8 mouse cellular contexts compared by ENCODE assay signal in genomic region chr11:80086844-80087243, GRCm38 (mm10). TPM values are rescaled to one million over a fixed set of nuclear protein-coding genes. Genes with fewer than 3 reads are reported as not detected.
DNase-seq lines count a peak whose midpoint lies in the region; ATAC-seq lines count a peak whose summit lies in the region.

No protein-coding gene starts in this region.

- H3K4me3 ChIP-seq in kidney, embryonic 16.5 days (ENCODE audit: low read length) = no peak overlapping the region
- no peak overlapping the region for H3K4me3 ChIP-seq in neural tube, embryonic 11.5 days (ENCODE audit: low read depth, low read length)

- H3K36me3 ChIP-seq in kidney, embryonic 16.5 days (ENCODE audit: insufficient read depth, low read length) = no peaks in the 10 kb centered on the region
- H3K36me3 ChIP-seq in neural tube, embryonic 11.5 days (ENCODE audit: control insufficient read depth, insufficient read depth, low read length) = no peaks in the 10 kb centered on the region

- 15% methylated on average over 5 of the region's 5 CpGs for WGBS in kidney, embryonic 16.5 days
- 6% methylated on average over 4 of the region's 5 CpGs for WGBS in neural tube, embryonic 11.5 days

- no peak overlapping the region for H3K27ac ChIP-seq in kidney, embryonic 16.5 days (ENCODE audit: low read length)
- no peak overlapping the region for H3K27ac ChIP-seq in neural tube, embryonic 11.5 days (ENCODE audit: low read depth, low read length)

- H3K9ac ChIP-seq in kidney, embryonic 16.5 days (replicated peaks; ENCODE audit: low read length) = no peak overlapping the region
- H3K9ac ChIP-seq in neural tube, embryonic 11.5 days (ENCODE audit: low read length) = no peak overlapping the region

- H3K4me2 ChIP-seq in kidney, embryonic 16.5 days (replicated peaks; ENCODE audit: low read depth, low read length) = no peak overlapping the region
- no peak overlapping the region for H3K4me2 ChIP-seq in neural tube, embryonic 11.5 days (ENCODE audit: low read depth)

- no peaks in the 10 kb centered on the region for H3K9me3 ChIP-seq in kidney, embryonic 16.5 days (ENCODE audit: low read length)
- no peaks in the 10 kb centered on the region for H3K9me3 ChIP-seq in neural tube, embryonic 11.5 days (ENCODE audit: control insufficient read depth, low read length)

- DNase-seq in 416B (ENCODE audit: low read depth) (peak; percentile 94), adipocyte (ENCODE audit: low spot score) (peak; percentile 92), liver (peak; percentile 92)
- DNase-seq in embryo, embryonic 10 days (ENCODE audit: low spot score) = peak; percentile 92
- DNase-seq in gastrocnemius, postnatal 4 days (ENCODE audit: low spot score in 2 of 2) = peak; percentile 45 to 80
- peak; percentile 80 for DNase-seq in neural tube, embryonic 11.5 days (ENCODE audit: low spot score)
- peak; percentile 72 for DNase-seq in telencephalon, adult 2 months (ENCODE audit: low read depth, low spot score)

- no peaks in the 10 kb centered on the region for H3K27me3 ChIP-seq in kidney, embryonic 16.5 days (ENCODE audit: insufficient read depth, low read length)
- H3K27me3 ChIP-seq in neural tube, embryonic 11.5 days (ENCODE audit: control insufficient read depth, insufficient read depth, low read length) = no peaks in the 10 kb centered on the region

- ATAC-seq in kidney, embryonic 16.5 days (ENCODE audit: low FRiP score, low TSS enrichment) = peak; percentile 78
- 0 out of 2 replicates have a peak, but pooled peaks have one; percentile 61 for ATAC-seq in neural tube, embryonic 11.5 days (ENCODE audit: insufficient read depth, low FRiP score, low TSS enrichment)

- H3K4me1 ChIP-seq in kidney, embryonic 16.5 days (ENCODE audit: insufficient read depth, low read length) = peaks cover 8% of the 10 kb centered on the region; the same call in 1 of the 2 replicates
- H3K4me1 ChIP-seq in neural tube, embryonic 11.5 days (ENCODE audit: control insufficient read depth, insufficient read depth, low read length) = no peaks in the 10 kb centered on the region

RNA-seq across cellular contexts. Expression of gene Atad5, which starts 2.4 kb away (rescaled TPM):
- total RNA-seq in gastrocnemius, postnatal 4 days (2021) = 1 to 10 TPM; 6.6 to 7.2 TPM
- polyA plus RNA-seq in kidney, embryonic 16.5 days (2015; fragmentation: Nextera tagmentation; extraction: Ambion mirVana) = 8.3 and 10.5 TPM in 2 replicates
- polyA plus RNA-seq in neural tube, embryonic 11.5 days (2014; fragmentation: Nextera tagmentation; extraction: Ambion mirVana) = 14.2 and 15.6 TPM in 2 replicates

RNA-seq across cellular contexts. Expression of gene Crlf3, which starts 6.1 kb away (rescaled TPM):
- 10 to 100 TPM; 22.4 to 26.0 TPM for total RNA-seq in gastrocnemius, postnatal 4 days (2021)
- polyA plus RNA-seq in kidney, embryonic 16.5 days (2015; fragmentation: Nextera tagmentation; extraction: Ambion mirVana) = 39.0 and 39.5 TPM in 2 replicates
- 34.6 and 39.2 TPM in 2 replicates for polyA plus RNA-seq in neural tube, embryonic 11.5 days (2014; fragmentation: Nextera tagmentation; extraction: Ambion mirVana)

RNA-seq across cellular contexts. Expression of gene Tefm, which starts 55.1 kb away (rescaled TPM):
- 10 to 100 TPM; 18.2 to 19.7 TPM for total RNA-seq in gastrocnemius, postnatal 4 days (2021)
- 35.0 and 39.0 TPM in 2 replicates for polyA plus RNA-seq in kidney, embryonic 16.5 days (2015; fragmentation: Nextera tagmentation; extraction: Ambion mirVana)
- polyA plus RNA-seq in neural tube, embryonic 11.5 days (2014; fragmentation: Nextera tagmentation; extraction: Ambion mirVana) = 28.5 and 32.4 TPM in 2 replicates
